Mouse (Mus musculus) ES-Bruce4 (cell line): ENCODE measurements around the gene Vps39.

Experiments used
- CTCF ChIP-seq: IDR thresholded peaks from one replicate; pipeline ENCODE4 v1.8.1; 2011; ENCODE audit warnings: low read depth, low read length
- EP300 ChIP-seq: IDR thresholded peaks from 2 replicates; pipeline ENCODE4 v1.6.1; 2011; ENCODE audit warnings: low read depth, low read length; ENCODE audit not compliant: insufficient read depth
- POLR2A ChIP-seq: IDR thresholded peaks from one replicate; pipeline ENCODE4 v1.8.1; 2011; ENCODE audit warnings: low read length; ENCODE audit not compliant: insufficient read depth

- no peak for TF ChIP-seq CTCF
- TF ChIP-seq POLR2A: no peak
- TF ChIP-seq EP300: no peak
Measured at GRCm38 (mm10) chr2:120284705-120285104, 68.2 kb downstream of the Vps39 start.
